Mouse (Mus musculus): ENCODE measurements around the gene Aldh1a2. TPM values are rescaled to one million over a fixed set of nuclear protein-coding genes. Genes with fewer than 3 reads are reported as not detected.

Aldh1a2 gene
- total RNA-seq (2021), result 1 to 10 TPM; 3.2 to 7.4 TPM
- long read RNA-seq, experiment 1, partial matches to known transcripts, result 0 of 1 reads
- long read RNA-seq, experiment 1, other reads (novel, unspliced or antisense), result 0 of 1 reads
- long read RNA-seq, experiment 2, partial matches to known transcripts, result 1 of 2 reads
- long read RNA-seq, experiment 2, other reads (novel, unspliced or antisense), result 0 of 2 reads

- DNase-seq, result peak; percentile 67
- intact Hi-C loops (cut with DNase I), result loop anchor here (10.0 kb wide), 3 partner anchors 99 to 399 kb away; no protein-coding TSS in a partner anchor
Observed at GRCm38 (mm10) chr9:71215248-71216035, at the start of gene Aldh1a2. Gene Aldh1a2, plus strand, starts transcription at chr9:71215789.

GRCm38 (mm10) chr9:71166019-71166705, 49.4 kb upstream of the Aldh1a2 start:
- intact Hi-C loops (cut with DNase I), result no loop called here
- no peak for DNase-seq

- intact Hi-C loops (cut with DNase I), result no loop called here
- no peak for DNase-seq
Observed at GRCm38 (mm10) chr9:71166871-71167465, 48.6 kb upstream of the Aldh1a2 start.

GRCm38 (mm10) chr9:71167473-71168215, 47.9 kb upstream of the Aldh1a2 start:
- no peak for DNase-seq
- intact Hi-C loops (cut with DNase I), result no loop called here

- no peak for DNase-seq
- intact Hi-C loops (cut with DNase I), result no loop called here
Observed at GRCm38 (mm10) chr9:71168511-71168910, 47.1 kb upstream of the Aldh1a2 start, which contains the start of gene Aqp9. Gene Aqp9, minus strand, starts transcription at chr9:71168682.

- intact Hi-C loops (cut with DNase I), result no loop called here
- no peak for DNase-seq
Observed at GRCm38 (mm10) chr9:71173533-71173932, 42.1 kb upstream of the Aldh1a2 start.

- DNase-seq, result no peak
- intact Hi-C loops (cut with DNase I), result no loop called here
Observed at GRCm38 (mm10) chr9:71174316-71174975, 41.1 kb upstream of the Aldh1a2 start.

- intact Hi-C loops (cut with DNase I), result no loop called here
- DNase-seq, result no peak
Observed at GRCm38 (mm10) chr9:71175686-71176085, 39.9 kb upstream of the Aldh1a2 start.

- intact Hi-C loops (cut with DNase I), result no loop called here
- DNase-seq, result no peak
Observed at GRCm38 (mm10) chr9:71179276-71179896, 36.2 kb upstream of the Aldh1a2 start.

- intact Hi-C loops (cut with DNase I), result loop anchor here (10.0 kb wide), 1 partner anchor 55 kb away; no protein-coding TSS in a partner anchor
- DNase-seq, result no peak
Observed at GRCm38 (mm10) chr9:71179964-71180700, 35.5 kb upstream of the Aldh1a2 start.

GRCm38 (mm10) chr9:71185285-71185684, 30.3 kb upstream of the Aldh1a2 start:
- no peak for DNase-seq
- intact Hi-C loops (cut with DNase I), result loop anchor here (10.0 kb wide), 1 partner anchor 60 kb away; no protein-coding TSS in a partner anchor

- intact Hi-C loops (cut with DNase I), result loop anchor here (10.0 kb wide), 1 partner anchor 61 kb away; no protein-coding TSS in a partner anchor
- DNase-seq, result no peak
Observed at GRCm38 (mm10) chr9:71185823-71186222, 29.8 kb upstream of the Aldh1a2 start.

- DNase-seq, result no peak
- intact Hi-C loops (cut with DNase I), result loop anchor here (10.0 kb wide), 1 partner anchor 63 kb away; no protein-coding TSS in a partner anchor
Observed at GRCm38 (mm10) chr9:71187396-71187795, 28.2 kb upstream of the Aldh1a2 start.

GRCm38 (mm10) chr9:71188647-71189415, 26.8 kb upstream of the Aldh1a2 start:
- DNase-seq, result peak; percentile 27 to 30
- intact Hi-C loops (cut with DNase I), result loop anchor here (10.0 kb wide), 1 partner anchor 64 kb away; no protein-coding TSS in a partner anchor

- intact Hi-C loops (cut with DNase I), result no loop called here
- DNase-seq, result no peak
Observed at GRCm38 (mm10) chr9:71198826-71199225, 16.8 kb upstream of the Aldh1a2 start.

GRCm38 (mm10) chr9:71202265-71202664, 13.3 kb upstream of the Aldh1a2 start:
- intact Hi-C loops (cut with DNase I), result no loop called here
- no peak for DNase-seq

- DNase-seq, result no peak
- intact Hi-C loops (cut with DNase I), result no loop called here
Observed at GRCm38 (mm10) chr9:71209299-71209698, 6.3 kb upstream of the Aldh1a2 start.

Measured in gastrocnemius, postnatal 36 days (tissue).